Mouse (Mus musculus) intestine, embryonic 14.5 days (tissue): ENCODE measurements around the gene Grm8. TPM values are rescaled to one million over a fixed set of nuclear protein-coding genes. Genes with fewer than 3 reads are reported as not detected.

Experiments
- ATAC-seq: fragments of 200-750 bp; cut with Nextera tagmentation; replicated peaks from 2 replicates; pipeline ENCODE4 v1.8.0; 2017; ENCODE audit warnings: low read depth, moderate number of reproducible peaks, moderate TSS enrichment, moderate library complexity; ENCODE audit not compliant: low FRiP score, low TSS enrichment
- DNase-seq: peaks from one replicate; pipeline ENCODE4 v3.0.0-alpha.2; 2018; ENCODE audit warnings: low spot score
- H3K27ac ChIP-seq: fragments of 300-500 bp; sonication (generic); 2 replicates; pipeline ENCODE4 v1.5.1; 2014; ENCODE audit warnings: low read depth, mild to moderate bottlenecking, control low read depth
- H3K27me3 ChIP-seq: fragments of 300-500 bp; sonication (generic); replicated peaks from 2 replicates; pipeline ENCODE4 v1.6.1; 2014; ENCODE audit warnings: low read length, control low read depth; ENCODE audit not compliant: control insufficient read depth, insufficient read depth
- H3K36me3 ChIP-seq: fragments of 300-500 bp; sonication (generic); 2 replicates; pipeline ENCODE4 v1.6.1; 2014; ENCODE audit warnings: low read length, control low read depth; ENCODE audit not compliant: control insufficient read depth, insufficient read depth
- H3K4me1 ChIP-seq: fragments of 300-500 bp; sonication (generic); replicated peaks from 2 replicates; pipeline ENCODE4 v1.6.1; 2014; ENCODE audit warnings: low read length, control low read depth, mixed read lengths; ENCODE audit not compliant: control insufficient read depth, insufficient read depth
- H3K4me2 ChIP-seq: fragments of 300-500 bp; sonication (generic); 2 replicates; pipeline ENCODE4 v1.6.1; 2014; ENCODE audit warnings: low read length
- H3K4me3 ChIP-seq: fragments of 300-500 bp; sonication (generic); 2 replicates; pipeline ENCODE4 v1.5.1; 2014; ENCODE audit warnings: low read depth, low read length, control low read depth, mixed read lengths
- H3K9ac ChIP-seq: fragments of 300-500 bp; sonication (generic); 2 replicates; pipeline ENCODE4 v1.6.1; 2014; ENCODE audit warnings: mild to moderate bottlenecking, low read length
- H3K9me3 ChIP-seq: fragments of 300-500 bp; sonication (generic); 2 replicates; pipeline ENCODE4 v1.6.1; 2016; ENCODE audit warnings: low read length, control low read depth; ENCODE audit not compliant: control insufficient read depth
- WGBS: fragments of 180-500 bp; shearing (Covaris S2); extraction: QIAGEN DNeasy Blood & Tissue Kit; methylation state at CpG from one replicate; pipeline ENCODE4 v1.1.7; 2014; 5-methylcytosine and 5-hydroxymethylcytosine counted together
- polyA plus RNA-seq: library from polyadenylated mRNA; unstranded; fragments of >200 nt; fragmentation: Nextera tagmentation; extraction: Ambion mirVana; gene quantifications from 2 replicates; pipeline ENCODE4 v1.2.1, GENCODE M21; 2014

Gene Grm8
- polyA plus RNA-seq, 1 experiment from 2014 or later: 4.8 TPM

- Histone ChIP-seq H3K4me2 (no peak overlapping the region), H3K4me1 (no peaks in the 10 kb centered on the region), H3K4me3 (no peak overlapping the region), H3K9ac (no peak overlapping the region), H3K9me3 (no peaks in the 10 kb centered on the region), H3K27ac (no peak overlapping the region), H3K27me3 (no peaks in the 10 kb centered on the region), H3K36me3 (no peaks in the 10 kb centered on the region)
- whole genome bisulfite sequencing: 78% methylated on average over 2 of the region's 2 CpGs
- ATAC-seq (no peak), DNase-seq (no peak)
Measured at GRCm38 (mm10) chr6:27580485-27580884, 554.5 kb downstream of the Grm8 start.

GRCm38 (mm10) chr6:27545516-27545915, 589.5 kb downstream of the Grm8 start:
- Histone ChIP-seq H3K4me1 (no peaks in the 10 kb centered on the region), H3K4me3 (no peak overlapping the region), H3K27ac (no peak overlapping the region), H3K9ac (no peak overlapping the region), H3K9me3 (no peaks in the 10 kb centered on the region), H3K36me3 (no peaks in the 10 kb centered on the region), H3K4me2 (no peak overlapping the region), H3K27me3 (no peaks in the 10 kb centered on the region)
- no peak for ATAC-seq
- no peak for DNase-seq
- 70% methylated on average over 6 of the region's 6 CpGs for WGBS

GRCm38 (mm10) chr6:27517620-27518019, 617.4 kb downstream of the Grm8 start:
- H3K4me2 ChIP-seq: no peak overlapping the region
- H3K4me1 ChIP-seq: no peaks in the 10 kb centered on the region
- 76% methylated on average over 1 of the region's 1 CpGs for WGBS
- DNase-seq (no peak), ATAC-seq (no peak)
- no peak overlapping the region for H3K4me3 ChIP-seq
- H3K27ac ChIP-seq: no peak overlapping the region
- no peaks in the 10 kb centered on the region for H3K36me3 ChIP-seq
- H3K9ac ChIP-seq: no peak overlapping the region
- no peaks in the 10 kb centered on the region for H3K27me3 ChIP-seq
- no peaks in the 10 kb centered on the region for H3K9me3 ChIP-seq

GRCm38 (mm10) chr6:27460998-27461397, 674.0 kb downstream of the Grm8 start:
- ATAC-seq (no peak), DNase-seq (no peak)
- H3K27ac ChIP-seq: no peak overlapping the region
- H3K4me2 ChIP-seq: no peak overlapping the region
- H3K36me3 ChIP-seq: no peaks in the 10 kb centered on the region
- no peaks in the 10 kb centered on the region for H3K9me3 ChIP-seq
- H3K9ac ChIP-seq: no peak overlapping the region
- H3K4me3 ChIP-seq: no peak overlapping the region
- H3K27me3 ChIP-seq: no peaks in the 10 kb centered on the region
- no peaks in the 10 kb centered on the region for H3K4me1 ChIP-seq
- 58% methylated on average over 5 of the region's 5 CpGs for WGBS

GRCm38 (mm10) chr6:27408473-27408872, 726.5 kb downstream of the Grm8 start:
- no peak for ATAC-seq

GRCm38 (mm10) chr6:27372416-27372815, 762.6 kb downstream of the Grm8 start:
- Histone ChIP-seq H3K9me3 (no peaks in the 10 kb centered on the region), H3K9ac (no peak overlapping the region), H3K4me3 (no peak overlapping the region), H3K27me3 (no peaks in the 10 kb centered on the region), H3K27ac (no peak overlapping the region), H3K4me1 (no peaks in the 10 kb centered on the region), H3K4me2 (no peak overlapping the region), H3K36me3 (no peaks in the 10 kb centered on the region)
- DNase-seq: no peak
- ATAC-seq: no peak

More at GRCm38 (mm10) chr6:27408473-27408872, 726.5 kb downstream of the Grm8 start:
- Histone ChIP-seq H3K4me3 (no peak overlapping the region), H3K27ac (no peak overlapping the region), H3K27me3 (no peaks in the 10 kb centered on the region), H3K9ac (no peak overlapping the region), H3K4me2 (no peak overlapping the region), H3K36me3 (no peaks in the 10 kb centered on the region), H3K9me3 (no peaks in the 10 kb centered on the region), H3K4me1 (no peaks in the 10 kb centered on the region)
- 59% methylated on average over 4 of the region's 4 CpGs for WGBS
- no peak for DNase-seq

GRCm38 (mm10) chr6:27371095-27371494, 763.9 kb downstream of the Grm8 start:
- Histone ChIP-seq H3K36me3 (no peaks in the 10 kb centered on the region), H3K27ac (no peak overlapping the region), H3K9me3 (no peaks in the 10 kb centered on the region), H3K4me1 (no peaks in the 10 kb centered on the region), H3K27me3 (no peaks in the 10 kb centered on the region), H3K4me2 (no peak overlapping the region), H3K4me3 (no peak overlapping the region), H3K9ac (no peak overlapping the region)
- DNase-seq (no peak), ATAC-seq (no peak)
- 46% methylated on average over 2 of the region's 2 CpGs for WGBS

GRCm38 (mm10) chr6:27363775-27364174, 771.2 kb downstream of the Grm8 start:
- Histone ChIP-seq H3K9me3 (no peaks in the 10 kb centered on the region), H3K27me3 (no peaks in the 10 kb centered on the region), H3K9ac (no peak overlapping the region), H3K4me2 (no peak overlapping the region), H3K4me3 (no peak overlapping the region), H3K36me3 (no peaks in the 10 kb centered on the region), H3K4me1 (no peaks in the 10 kb centered on the region), H3K27ac (no peak overlapping the region)
- DNase-seq (no peak), ATAC-seq (no peak)
- 84% methylated on average over 8 of the region's 8 CpGs for WGBS

GRCm38 (mm10) chr6:27360440-27360839, 774.5 kb downstream of the Grm8 start:
- Histone ChIP-seq H3K27me3 (no peaks in the 10 kb centered on the region), H3K9me3 (no peaks in the 10 kb centered on the region), H3K4me1 (no peaks in the 10 kb centered on the region), H3K9ac (no peak overlapping the region), H3K27ac (no peak overlapping the region), H3K4me2 (no peak overlapping the region), H3K4me3 (no peak overlapping the region), H3K36me3 (no peaks in the 10 kb centered on the region)
- no peak for DNase-seq
- no peak for ATAC-seq
